Mouse (Mus musculus) mouse embryonic stem cell (cell line): Measurements from ENCODE around the gene Cfap221.

Experiments
- in situ Hi-C, 2 experiments: fragments of 300-500 bp; cut with MboI; formaldehyde crosslinking; loops; 1 replicate in 1 of 2; 3 replicates in 1 of 2; pipeline ENCODE4 v1.14.3; 2019 to 2020; ENCODE audit warnings: low sequenced_read_pairs in 2 of 2, low pct_unique_long_range_greater_than_20kb in 1 of 2, mixed read lengths in 1 of 2; ENCODE audit not compliant: unreplicated experiment in 1 of 2

The Cfap221 gene

GRCm38 (mm10) chr1:119929715-119930114, 67.3 kb downstream of the Cfap221 start:
- in situ Hi-C loops, result no loop called here

DNA sequence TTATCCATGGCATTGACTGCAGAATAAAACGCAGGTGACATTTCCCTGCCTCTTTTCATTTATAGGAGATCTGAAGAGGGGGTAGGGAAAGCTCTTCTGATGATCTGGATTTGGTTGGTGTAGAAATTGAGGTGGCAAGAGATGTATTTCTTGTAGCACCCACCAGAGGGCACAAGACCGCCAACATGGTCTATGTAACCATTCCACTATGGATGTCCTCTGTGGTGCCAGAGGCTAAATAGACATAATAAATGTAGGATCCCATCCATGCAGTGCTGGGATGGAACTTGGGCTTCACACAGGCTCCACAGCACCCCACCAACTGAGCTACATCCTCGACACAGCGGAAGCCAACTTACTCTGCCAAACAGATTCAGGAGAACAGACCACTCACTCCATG, 77.7 kb downstream of the Cfap221 start:
- in situ Hi-C loops, result no loop called here

DNA sequence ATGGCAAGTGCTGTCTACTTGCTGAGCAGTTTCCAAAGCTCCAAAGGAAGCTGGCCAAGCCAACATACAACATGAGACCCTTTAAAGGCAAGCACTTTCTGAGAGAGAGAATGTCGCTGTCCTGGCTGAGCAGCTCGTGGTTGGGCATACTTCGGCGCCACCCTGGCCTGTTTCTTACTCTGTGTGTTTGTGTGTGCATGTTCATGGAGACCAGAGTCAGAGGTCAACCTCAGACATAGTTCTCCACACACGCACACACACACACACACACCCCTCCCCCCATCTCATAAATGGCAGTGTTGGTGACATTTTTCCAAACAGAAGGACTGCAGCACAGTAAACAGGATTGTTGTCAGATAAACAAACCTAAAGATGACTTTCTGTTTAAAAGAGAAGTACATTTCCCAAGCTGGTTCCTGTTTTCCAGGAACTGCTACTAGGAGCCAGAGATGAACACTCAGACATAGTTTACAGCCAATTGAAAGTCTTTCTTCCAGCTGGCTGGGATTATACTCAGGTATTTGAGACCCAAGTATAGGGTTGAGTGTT, 80.1 kb downstream of the Cfap221 start:
- in situ Hi-C loops, result no loop called here

GRCm38 (mm10) chr1:119912953-119913814, 83.8 kb downstream of the Cfap221 start, which contains the start of gene Tmem177:
Tmem177 (minus strand) TSS chr1:119913208.
- in situ Hi-C loops, result no loop called here

DNA sequence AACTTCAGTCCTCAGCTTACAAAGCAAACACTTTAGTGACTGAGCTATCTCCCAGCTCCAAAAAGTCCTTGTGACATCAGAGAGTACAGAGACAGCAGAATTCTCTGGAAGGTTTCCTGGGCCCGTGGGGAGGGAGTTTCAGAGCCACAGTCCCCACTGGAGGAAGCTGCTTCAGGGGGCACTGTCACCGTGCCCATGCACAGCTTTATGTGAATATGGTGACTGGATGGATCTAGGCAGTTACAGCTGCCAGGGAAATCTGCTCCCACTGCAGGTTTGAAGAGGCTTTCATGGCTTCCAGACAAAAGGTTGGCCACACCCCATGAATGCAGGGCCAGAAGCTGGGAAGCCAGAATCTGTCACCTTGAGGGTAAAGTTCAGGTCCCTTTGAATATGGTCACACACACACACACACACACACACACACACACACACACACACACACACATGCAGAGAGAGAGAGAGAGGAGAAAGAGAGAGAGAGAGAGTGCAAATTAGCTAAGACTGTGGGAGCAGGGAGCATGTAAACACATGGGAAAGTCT, 89.8 kb downstream of the Cfap221 start:
- in situ Hi-C loops, result no loop called here

DNA sequence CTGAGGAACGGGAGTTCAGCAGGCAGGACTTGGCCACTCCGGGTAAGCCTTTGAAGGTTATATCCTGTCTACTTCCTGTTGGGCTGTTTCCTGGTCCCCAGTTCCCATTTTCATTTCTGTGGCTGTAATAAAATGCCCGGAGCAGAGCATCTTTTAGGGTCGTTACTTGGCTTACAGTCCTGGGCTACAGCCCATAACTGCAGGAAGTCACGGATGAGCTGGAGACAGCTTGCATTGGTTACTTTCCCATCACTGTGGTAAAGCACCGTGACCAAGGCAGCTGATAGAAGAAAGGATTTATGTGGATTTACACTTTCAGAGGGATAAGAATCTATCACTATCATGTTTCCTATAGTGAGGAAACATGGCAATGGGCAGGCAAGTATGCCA, 93.8 kb downstream of the Cfap221 start:
- in situ Hi-C loops, result no loop called here

- in situ Hi-C loops, result no loop called here
Measured at GRCm38 (mm10) chr1:119902551-119903230, 94.3 kb downstream of the Cfap221 start.

DNA sequence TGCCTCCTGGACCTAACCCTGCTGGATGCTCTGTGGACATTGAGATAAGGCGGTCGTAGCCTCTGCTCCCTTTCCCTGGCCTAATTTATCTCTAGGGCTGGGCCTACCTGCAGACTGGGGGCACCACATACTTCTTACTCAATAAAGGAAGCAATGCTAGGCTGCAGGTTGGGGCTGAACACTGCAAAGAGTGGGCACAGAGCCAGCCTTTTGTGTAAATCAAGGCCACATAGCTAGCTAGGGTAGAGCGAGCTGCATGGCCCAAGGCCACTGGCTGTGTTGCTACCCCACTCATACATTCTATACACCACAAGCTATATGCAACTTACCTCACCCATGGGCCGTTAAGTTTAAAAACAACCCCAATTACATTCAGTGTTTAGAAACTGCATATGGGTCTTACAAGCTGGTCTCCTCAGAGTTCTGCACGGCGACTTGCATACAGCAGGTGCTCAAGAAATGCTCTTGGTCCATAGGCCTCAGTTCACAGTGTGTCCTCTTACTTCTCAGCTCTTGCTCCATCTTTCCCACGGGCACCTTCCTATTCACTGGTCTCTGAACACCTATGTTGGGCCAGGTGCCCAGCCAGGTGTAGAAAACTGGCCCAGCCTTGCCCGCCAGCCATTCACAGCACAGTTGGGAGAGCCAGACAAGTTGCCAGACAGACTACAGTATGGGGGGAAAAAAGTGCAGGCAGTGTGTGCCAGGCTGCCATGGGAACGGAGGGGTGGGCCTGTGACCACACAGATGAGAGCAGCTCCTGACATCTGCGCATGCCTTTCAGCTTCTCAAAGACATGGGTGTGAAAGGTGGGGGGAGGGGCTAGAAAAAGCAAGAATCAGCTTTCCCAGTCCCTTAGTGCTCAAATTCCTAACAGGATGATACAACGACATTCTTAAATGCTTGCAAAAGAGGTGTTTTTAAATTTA, 97.6 kb downstream of the Cfap221 start:
- in situ Hi-C loops, result no loop called here

GRCm38 (mm10) chr1:119894936-119895335, 102.1 kb downstream of the Cfap221 start:
- in situ Hi-C loops, result no loop called here

DNA sequence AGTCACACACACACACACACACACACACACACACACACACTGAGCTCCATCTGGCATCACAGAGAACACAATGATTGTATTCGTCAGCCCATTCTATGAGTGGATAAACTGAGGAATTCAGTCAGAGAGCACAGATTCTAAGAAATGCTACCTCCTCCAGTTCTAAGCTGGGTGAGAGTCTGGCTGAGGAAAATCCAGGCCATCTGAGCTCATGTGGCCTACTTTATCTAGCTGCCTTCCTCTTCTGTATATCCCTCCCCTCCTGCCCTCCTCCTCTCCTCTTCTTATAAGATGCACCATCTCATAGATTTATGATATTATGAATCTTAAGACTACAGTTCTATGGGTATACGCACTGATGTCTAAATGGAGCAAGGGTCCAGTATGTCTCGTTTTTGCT, 103.4 kb downstream of the Cfap221 start:
- in situ Hi-C loops, result no loop called here

GRCm38 (mm10) chr1:119892933-119893332, 104.1 kb downstream of the Cfap221 start:
- in situ Hi-C loops, result no loop called here

DNA sequence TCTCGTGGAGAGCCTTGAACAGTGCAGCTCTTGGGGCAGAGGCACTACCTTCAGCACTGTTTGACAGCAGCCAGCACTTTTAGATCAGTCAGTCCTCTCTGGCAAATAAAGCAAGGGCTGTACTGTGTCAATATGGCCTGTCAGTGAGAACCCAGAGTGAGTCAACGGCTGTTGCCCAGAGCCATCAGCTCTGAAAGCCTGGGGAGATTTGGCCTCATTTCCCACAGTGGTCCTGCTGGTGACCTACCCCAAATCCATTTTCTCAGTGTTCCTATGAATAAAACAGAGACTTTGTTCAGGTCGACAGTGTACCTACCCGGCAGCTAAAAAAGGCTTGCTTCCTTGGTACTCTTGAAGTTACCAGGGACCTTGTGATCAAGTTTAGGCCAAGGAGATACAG, 105.2 kb downstream of the Cfap221 start:
- in situ Hi-C loops, result no loop called here

DNA sequence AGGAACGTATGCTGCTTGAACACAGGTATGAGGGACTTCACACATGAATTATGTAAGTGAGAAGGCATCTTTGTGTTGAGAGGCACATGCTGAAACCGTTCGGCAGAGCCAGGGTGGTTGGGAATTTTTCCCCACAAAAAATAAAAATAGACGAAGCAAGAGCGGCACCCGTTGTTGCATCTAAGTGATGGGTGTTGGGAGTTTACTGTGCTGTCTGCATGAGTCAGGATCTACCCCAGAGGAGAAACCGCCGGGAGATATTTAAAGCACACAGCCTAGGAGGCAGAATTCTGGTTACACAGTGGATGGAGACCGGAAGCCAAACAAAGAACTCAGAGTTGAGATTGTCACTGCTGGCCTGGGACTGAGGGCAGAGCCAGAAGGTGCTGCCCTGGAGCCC, 105.9 kb downstream of the Cfap221 start:
- in situ Hi-C loops, result no loop called here

DNA sequence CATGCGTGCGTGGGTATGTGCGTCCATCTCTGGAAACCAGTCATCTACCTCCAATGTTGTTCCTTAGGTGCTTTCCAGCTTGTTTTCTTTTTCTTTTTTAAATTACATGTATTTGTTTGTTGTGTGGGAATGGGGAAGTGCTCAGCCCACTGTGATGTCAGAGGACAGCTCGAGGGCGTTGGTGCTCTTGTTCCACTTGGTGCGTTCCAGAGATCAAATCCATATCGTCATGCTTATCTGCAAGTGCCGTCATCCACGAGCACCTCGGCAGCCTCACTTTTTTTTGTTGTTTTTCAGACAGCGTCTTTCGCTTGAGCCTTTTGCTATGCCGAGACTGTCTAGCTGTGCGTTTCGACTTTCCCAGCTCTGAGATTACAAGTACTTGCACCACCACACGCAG, 107.7 kb downstream of the Cfap221 start:
- in situ Hi-C loops, result no loop called here

DNA sequence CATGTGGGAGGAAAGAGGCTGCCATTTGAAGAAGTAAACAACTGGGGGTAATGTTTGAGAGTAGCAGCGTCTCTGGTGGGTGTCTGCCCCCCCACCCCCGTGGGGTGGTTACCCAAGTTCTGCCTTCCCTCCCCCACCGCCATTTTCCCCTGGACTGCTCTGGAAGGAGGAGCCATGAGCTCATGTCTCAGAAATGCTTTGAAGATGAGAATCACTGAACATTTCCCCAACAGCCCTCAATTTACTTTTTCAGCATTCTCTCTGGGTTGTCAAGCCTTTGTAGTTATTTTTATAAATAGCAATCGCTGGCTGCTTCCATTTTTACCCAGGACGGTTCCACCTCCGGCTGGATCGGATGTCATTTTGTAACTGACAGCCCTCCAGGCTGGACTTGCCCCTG, 110.7 kb downstream of the Cfap221 start:
- in situ Hi-C loops, result no loop called here

DNA sequence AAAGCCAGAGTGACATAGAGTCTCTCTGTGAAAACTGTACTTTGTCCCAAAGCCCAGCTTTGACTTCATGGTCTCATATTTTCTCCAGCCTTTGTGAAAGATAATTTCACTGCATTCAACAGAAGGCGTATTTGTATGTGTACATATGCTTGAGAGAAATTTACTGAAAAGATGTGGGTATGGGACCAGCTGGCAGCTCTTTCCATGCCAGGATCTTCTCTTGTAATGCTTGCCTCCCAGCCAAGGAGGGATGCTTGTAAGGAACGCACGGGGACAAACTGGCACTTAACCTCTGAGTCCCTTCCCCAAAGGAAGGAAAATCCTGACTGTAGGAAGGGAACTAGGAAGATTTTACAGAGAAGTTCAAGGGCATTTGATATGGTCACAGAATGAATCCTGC, 112.8 kb downstream of the Cfap221 start:
- in situ Hi-C loops, result no loop called here

GRCm38 (mm10) chr1:119878909-119879308, 118.1 kb downstream of the Cfap221 start:
- in situ Hi-C loops, result no loop called here

DNA sequence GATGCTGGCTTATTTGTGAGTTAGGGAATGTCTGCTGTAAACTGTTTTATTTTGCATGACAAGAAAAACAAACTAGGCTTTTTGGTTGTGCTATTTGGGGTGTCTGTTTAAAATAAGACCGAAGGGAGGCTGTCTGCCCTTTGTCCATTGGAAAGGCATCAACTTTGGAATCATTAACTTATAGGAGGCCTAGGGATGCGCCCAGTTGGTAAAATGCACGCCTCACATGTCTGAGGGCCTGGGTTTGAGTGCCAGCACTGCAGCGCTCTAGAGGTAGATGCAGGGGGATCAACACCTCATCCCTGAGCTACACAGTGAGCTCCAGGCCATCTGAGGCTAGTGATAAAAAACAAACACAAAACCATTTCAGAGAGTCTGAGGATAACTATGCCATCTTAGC, 119.6 kb downstream of the Cfap221 start:
- in situ Hi-C loops, result no loop called here
